Mouse (Mus musculus): Measurements from ENCODE around the gene Gm10842. TPM values are rescaled to one million over a fixed set of nuclear protein-coding genes. Genes with fewer than 3 reads are reported as not detected.

The Gm10842 gene
- polyA plus RNA-seq, 1 experiment from 2014 or later: not detected

- Histone ChIP-seq H3K36me3 (no peaks in the 10 kb centered on the region), H3K4me3 (replicated peaks) (no peak overlapping the region), H3K4me2 (no peak overlapping the region), H3K27ac (no peak overlapping the region), H3K27me3 (replicated peaks) (0 out of 2 replicates have a peak, but pooled peaks cover 4% of the 10 kb centered on the region), H3K9ac (no peak overlapping the region), H3K4me1 (no peaks in the 10 kb centered on the region; the same call in 1 of the 2 replicates), H3K9me3 (no peaks in the 10 kb centered on the region)
- no peak for ATAC-seq (ENCODE audit: insufficient read depth, low FRiP score, low read depth)
- 68% methylated on average over 4 of the region's 4 CpGs for WGBS
Measured at GRCm38 (mm10) chr11:105155915-105156314, 9.2 kb downstream of the Gm10842 start.

GRCm38 (mm10) chr11:105156748-105157267 is 10.1 kb downstream of the Gm10842 start:
- H3K9me3 ChIP-seq: no peaks in the 10 kb centered on the region
- H3K27ac ChIP-seq: no peak overlapping the region
- 78% methylated on average over 19 of the region's 19 CpGs for whole genome bisulfite sequencing
- H3K9ac ChIP-seq: no peak overlapping the region
- no peak for ATAC-seq (ENCODE audit: insufficient read depth, low FRiP score, low read depth)
- no peaks in the 10 kb centered on the region for H3K27me3 ChIP-seq (replicated peaks)
- H3K36me3 ChIP-seq: no peaks in the 10 kb centered on the region
- H3K4me2 ChIP-seq: no peak overlapping the region
- H3K4me3 ChIP-seq (replicated peaks): no peak overlapping the region
- no peaks in the 10 kb centered on the region; the same call in 1 of the 2 replicates for H3K4me1 ChIP-seq

GRCm38 (mm10) chr11:105158047-105158446 is 11.4 kb downstream of the Gm10842 start:
- no peak for ATAC-seq (ENCODE audit: insufficient read depth, low FRiP score, low read depth)
- Histone ChIP-seq H3K36me3 (no peaks in the 10 kb centered on the region), H3K27me3 (replicated peaks) (no peaks in the 10 kb centered on the region), H3K9me3 (peaks cover 3% of the 10 kb centered on the region; the same call in 1 of the 2 replicates), H3K27ac (no peak overlapping the region), H3K9ac (no peak overlapping the region), H3K4me2 (no peak overlapping the region), H3K4me1 (no peaks in the 10 kb centered on the region; the same call in 1 of the 2 replicates), H3K4me3 (replicated peaks) (no peak overlapping the region)

- Histone ChIP-seq H3K36me3 (no peaks in the 10 kb centered on the region), H3K4me2 (no peak overlapping the region), H3K27me3 (replicated peaks) (no peaks in the 10 kb centered on the region), H3K9ac (no peak overlapping the region), H3K4me3 (replicated peaks) (no peak overlapping the region), H3K27ac (no peak overlapping the region), H3K4me1 (no peaks in the 10 kb centered on the region), H3K9me3 (peaks cover 5% of the 10 kb centered on the region; the same call in 1 of the 2 replicates)
- ATAC-seq (ENCODE audit: insufficient read depth, low FRiP score, low read depth): no peak
- 56% methylated on average over 6 of the region's 6 CpGs for WGBS
Measured at GRCm38 (mm10) chr11:105159673-105160360, 13.1 kb downstream of the Gm10842 start.

- Histone ChIP-seq H3K27me3 (replicated peaks) (no peaks in the 10 kb centered on the region), H3K27ac (no peak overlapping the region), H3K36me3 (no peaks in the 10 kb centered on the region), H3K4me2 (no peak overlapping the region), H3K9me3 (peaks cover 9% of the 10 kb centered on the region; the same call in 1 of the 2 replicates), H3K4me3 (replicated peaks) (no peak overlapping the region), H3K4me1 (no peaks in the 10 kb centered on the region), H3K9ac (no peak overlapping the region)
- 91% methylated on average over 2 of the region's 2 CpGs for WGBS
- ATAC-seq (ENCODE audit: insufficient read depth, low FRiP score, low read depth): no peak
Measured at GRCm38 (mm10) chr11:105161411-105161810, 14.7 kb downstream of the Gm10842 start.

- 78% methylated on average over 69 of the region's 69 CpGs for WGBS
Measured at GRCm38 (mm10) chr11:105164516-105165510, 18.1 kb downstream of the Gm10842 start.

GRCm38 (mm10) chr11:105166780-105167179 is 20.1 kb downstream of the Gm10842 start:
- Histone ChIP-seq H3K9ac (no peak overlapping the region), H3K27me3 (replicated peaks) (no peaks in the 10 kb centered on the region), H3K27ac (no peak overlapping the region), H3K4me3 (replicated peaks) (no peak overlapping the region), H3K9me3 (peaks cover 9% of the 10 kb centered on the region; the same call in 1 of the 2 replicates), H3K4me1 (no peaks in the 10 kb centered on the region), H3K4me2 (no peak overlapping the region), H3K36me3 (no peaks in the 10 kb centered on the region)
- 91% methylated on average over 10 of the region's 10 CpGs for WGBS
- no peak for ATAC-seq (ENCODE audit: insufficient read depth, low FRiP score, low read depth)

More at GRCm38 (mm10) chr11:105164516-105165510, 18.1 kb downstream of the Gm10842 start:
- no peaks in the 10 kb centered on the region for H3K27me3 ChIP-seq (replicated peaks)
- H3K4me3 ChIP-seq (replicated peaks): no peak overlapping the region
- H3K36me3 ChIP-seq: no peaks in the 10 kb centered on the region
- H3K27ac ChIP-seq: no peak overlapping the region
- no peak overlapping the region for H3K9ac ChIP-seq
- no peak overlapping the region for H3K4me2 ChIP-seq
- no peaks in the 10 kb centered on the region for H3K4me1 ChIP-seq
- no peak for ATAC-seq (ENCODE audit: insufficient read depth, low FRiP score, low read depth)
- peaks cover 9% of the 10 kb centered on the region; the same call in 1 of the 2 replicates for H3K9me3 ChIP-seq

- H3K27ac ChIP-seq: 0 out of 2 replicates have a peak within 1 kb of the TSS, but pooled peaks have one; percentile 98
- no peak for ATAC-seq (ENCODE audit: insufficient read depth, low FRiP score, low read depth)
Measured at GRCm38 (mm10) chr11:105178516-105178915, 31.8 kb downstream of the Gm10842 start, which contains the start of gene Tlk2. TSS of gene Tlk2 (plus strand) at chr11:105178807.

GRCm38 (mm10) chr11:105179523-105179922 is 32.8 kb downstream of the Gm10842 start:
- Histone ChIP-seq H3K4me2 (peak overlapping the region; percentile 72), H3K4me1 (peaks cover 6% of the 10 kb centered on the region), H3K9me3 (no peaks in the 10 kb centered on the region), H3K27ac (peak overlapping the region; percentile 98; the same call in 1 of the 2 replicates), H3K36me3 (peaks cover 5% of the 10 kb centered on the region), H3K9ac (no peak overlapping the region), H3K27me3 (replicated peaks) (no peaks in the 10 kb centered on the region), H3K4me3 (replicated peaks) (peak overlapping the region; percentile 96; the same call in 1 of the 2 replicates)
- WGBS: 58% methylated on average over 4 of the region's 4 CpGs
- no peak for ATAC-seq (ENCODE audit: insufficient read depth, low FRiP score, low read depth)

More at GRCm38 (mm10) chr11:105178516-105178915, 31.8 kb downstream of the Gm10842 start, which contains the start of gene Tlk2:
- Histone ChIP-seq H3K4me2 (peak within 1 kb of the TSS; percentile 72), H3K36me3 (no peaks in the 10 kb centered on the region), H3K9ac (no peak within 1 kb of the TSS), H3K27me3 (replicated peaks) (no peaks in the 10 kb centered on the region), H3K9me3 (no peaks in the 10 kb centered on the region), H3K4me3 (replicated peaks) (no peak within 1 kb of the TSS), H3K4me1 (peaks cover 6% of the 10 kb centered on the region)
- 49% methylated on average over 2 of the region's 2 CpGs for WGBS

GRCm38 (mm10) chr11:105180471-105181091 is 33.9 kb downstream of the Gm10842 start:
- WGBS: 1% methylated on average over 35 of the region's 35 CpGs
- ATAC-seq (ENCODE audit: insufficient read depth, low FRiP score, low read depth): peak; percentile 33
- H3K27ac ChIP-seq: peak overlapping the region; percentile 98
- H3K27me3 ChIP-seq (replicated peaks): no peaks in the 10 kb centered on the region
- peak overlapping the region; percentile 96 for H3K4me3 ChIP-seq (replicated peaks)
- no peaks in the 10 kb centered on the region for H3K9me3 ChIP-seq
- peaks cover 10% of the 10 kb centered on the region for H3K36me3 ChIP-seq
- H3K9ac ChIP-seq: peak overlapping the region; percentile 95
- H3K4me2 ChIP-seq: peak overlapping the region; percentile 72
- H3K4me1 ChIP-seq: peaks cover 6% of the 10 kb centered on the region

GRCm38 (mm10) chr11:105181126-105181637 is 34.5 kb downstream of the Gm10842 start:
- Histone ChIP-seq H3K4me3 (replicated peaks) (peak overlapping the region; percentile 96), H3K9me3 (no peaks in the 10 kb centered on the region), H3K27me3 (replicated peaks) (no peaks in the 10 kb centered on the region), H3K9ac (peak overlapping the region; percentile 97), H3K4me1 (peaks cover 6% of the 10 kb centered on the region), H3K4me2 (peak overlapping the region; percentile 72), H3K36me3 (peaks cover 10% of the 10 kb centered on the region), H3K27ac (peak overlapping the region; percentile 98)
- WGBS: under 1% methylated on average over 51 of the region's 60 CpGs
- peak; percentile 98 for ATAC-seq (ENCODE audit: insufficient read depth, low FRiP score, low read depth)
